Mouse (Mus musculus): ENCODE data around the gene Kndc1. TPM values are rescaled to one million over a fixed set of nuclear protein-coding genes. Genes with fewer than 3 reads are reported as not detected.

Kndc1 gene
- polyA plus RNA-seq, 1 experiment from 2014 or later: 1.2 TPM

GRCm38 (mm10) chr7:139940476-139941209 is 46.1 kb downstream of the Kndc1 start:
- H3K4me2 ChIP-seq (replicated peaks): no peak overlapping the region
- H3K9ac ChIP-seq (replicated peaks): no peak overlapping the region
- no peaks in the 10 kb centered on the region for H3K36me3 ChIP-seq
- no peak overlapping the region for H3K4me3 ChIP-seq
- WGBS: 64% methylated on average over 16 of the region's 16 CpGs
- 0 out of 2 replicates have a peak, but pooled peaks cover 14% of the 10 kb centered on the region for H3K4me1 ChIP-seq
- no peak for ATAC-seq (ENCODE audit: low FRiP score, low read depth)
- H3K27me3 ChIP-seq: peaks cover 71% of the 10 kb centered on the region
- no peaks in the 10 kb centered on the region for H3K9me3 ChIP-seq
- no peak overlapping the region for H3K27ac ChIP-seq (replicated peaks)

GRCm38 (mm10) chr7:139943674-139944281 is 49.3 kb downstream of the Kndc1 start, which contains the start of gene Utf1:
TSS of gene Utf1 (plus strand) at chr7:139943789.
- Histone ChIP-seq H3K36me3 (no peaks in the 10 kb centered on the region), H3K4me2 (replicated peaks) (peak within 1 kb of the TSS; percentile 48), H3K9ac (replicated peaks) (peak within 1 kb of the TSS; percentile 43; the same call in 1 of the 2 replicates), H3K27me3 (peaks cover 94% of the 10 kb centered on the region), H3K4me3 (peak within 1 kb of the TSS; percentile 35), H3K4me1 (0 out of 2 replicates have a peak, but pooled peaks cover 14% of the 10 kb centered on the region), H3K9me3 (no peaks in the 10 kb centered on the region), H3K27ac (replicated peaks) (no peak within 1 kb of the TSS)
- WGBS: under 1% methylated on average over 58 of the region's 59 CpGs
- peak; percentile 52; the same call in 1 of the 2 replicates for ATAC-seq (ENCODE audit: low FRiP score, low read depth)

GRCm38 (mm10) chr7:139944291-139945240 is 50.1 kb downstream of the Kndc1 start:
- H3K4me1 ChIP-seq: peaks cover 14% of the 10 kb centered on the region; the same call in 1 of the 2 replicates
- 3% methylated on average over 68 of the region's 68 CpGs for WGBS
- H3K27ac ChIP-seq (replicated peaks): no peak overlapping the region
- H3K4me3 ChIP-seq: peak overlapping the region; percentile 35
- peak overlapping the region; percentile 48 for H3K4me2 ChIP-seq (replicated peaks)
- H3K9ac ChIP-seq (replicated peaks): no peak overlapping the region
- peaks cover 97% of the 10 kb centered on the region for H3K27me3 ChIP-seq
- no peak for ATAC-seq (ENCODE audit: low FRiP score, low read depth)
- no peaks in the 10 kb centered on the region for H3K36me3 ChIP-seq
- H3K9me3 ChIP-seq: no peaks in the 10 kb centered on the region

- 10% methylated on average over 5 of the region's 5 CpGs for WGBS
- H3K4me2 ChIP-seq (replicated peaks): no peak overlapping the region
- peaks cover 24% of the 10 kb centered on the region for H3K4me1 ChIP-seq
- no peaks in the 10 kb centered on the region for H3K9me3 ChIP-seq
- H3K36me3 ChIP-seq: no peaks in the 10 kb centered on the region
- ATAC-seq (ENCODE audit: low FRiP score, low read depth): no peak
- H3K27ac ChIP-seq (replicated peaks): no peak overlapping the region
- H3K27me3 ChIP-seq: peaks cover 99% of the 10 kb centered on the region
- no peak overlapping the region for H3K9ac ChIP-seq (replicated peaks)
- no peak overlapping the region for H3K4me3 ChIP-seq
Measured at GRCm38 (mm10) chr7:139945516-139945915, 51.0 kb downstream of the Kndc1 start.

GRCm38 (mm10) chr7:139946032-139946431 is 51.5 kb downstream of the Kndc1 start:
- Histone ChIP-seq H3K4me2 (replicated peaks) (no peak overlapping the region), H3K27ac (replicated peaks) (no peak overlapping the region), H3K4me1 (peaks cover 29% of the 10 kb centered on the region), H3K27me3 (peaks cover 99% of the 10 kb centered on the region), H3K9ac (replicated peaks) (no peak overlapping the region), H3K4me3 (no peak overlapping the region), H3K36me3 (no peaks in the 10 kb centered on the region), H3K9me3 (no peaks in the 10 kb centered on the region)
- WGBS: 21% methylated on average over 5 of the region's 5 CpGs
- no peak for ATAC-seq (ENCODE audit: low FRiP score, low read depth)

- Histone ChIP-seq H3K27me3 (peaks cover 83% of the 10 kb centered on the region), H3K4me2 (replicated peaks) (peak overlapping the region; percentile 67), H3K36me3 (no peaks in the 10 kb centered on the region), H3K9me3 (no peaks in the 10 kb centered on the region), H3K9ac (replicated peaks) (no peak overlapping the region; the same call in 1 of the 2 replicates), H3K4me3 (peak overlapping the region; percentile 38), H3K27ac (replicated peaks) (no peak overlapping the region), H3K4me1 (peaks cover 20% of the 10 kb centered on the region)
- ATAC-seq (ENCODE audit: low FRiP score, low read depth): peak; percentile 69
- WGBS: under 1% methylated on average over 15 of the region's 15 CpGs
Measured at GRCm38 (mm10) chr7:139949893-139950282, 55.4 kb downstream of the Kndc1 start.

- Histone ChIP-seq H3K27ac (replicated peaks) (no peak overlapping the region), H3K4me1 (peaks cover 20% of the 10 kb centered on the region), H3K9me3 (no peaks in the 10 kb centered on the region), H3K36me3 (no peaks in the 10 kb centered on the region), H3K4me3 (peak overlapping the region; percentile 38), H3K27me3 (peaks cover 77% of the 10 kb centered on the region), H3K9ac (replicated peaks) (no peak overlapping the region; the same call in 1 of the 2 replicates), H3K4me2 (replicated peaks) (peak overlapping the region; percentile 67)
- under 1% methylated on average over 33 of the region's 33 CpGs for WGBS
- peak; percentile 67 for ATAC-seq (ENCODE audit: low FRiP score, low read depth)
Measured at GRCm38 (mm10) chr7:139950283-139950971, 55.9 kb downstream of the Kndc1 start.

- H3K9me3 ChIP-seq: no peaks in the 10 kb centered on the region
- H3K9ac ChIP-seq (replicated peaks): no peak overlapping the region
- H3K27ac ChIP-seq (replicated peaks): no peak overlapping the region
- H3K27me3 ChIP-seq: peaks cover 76% of the 10 kb centered on the region
- peaks cover 20% of the 10 kb centered on the region for H3K4me1 ChIP-seq
- 6% methylated on average over 16 of the region's 16 CpGs for WGBS
- ATAC-seq (ENCODE audit: low FRiP score, low read depth): no peak
- peak overlapping the region; percentile 67 for H3K4me2 ChIP-seq (replicated peaks)
- H3K36me3 ChIP-seq: no peaks in the 10 kb centered on the region
- H3K4me3 ChIP-seq: peak overlapping the region; percentile 38
Measured at GRCm38 (mm10) chr7:139951079-139951478, 56.6 kb downstream of the Kndc1 start.

GRCm38 (mm10) chr7:139951991-139952633 is 57.6 kb downstream of the Kndc1 start:
- no peak overlapping the region for H3K4me2 ChIP-seq (replicated peaks)
- H3K4me1 ChIP-seq: peaks cover 20% of the 10 kb centered on the region
- H3K27me3 ChIP-seq: peaks cover 75% of the 10 kb centered on the region
- no peak overlapping the region for H3K27ac ChIP-seq (replicated peaks)
- no peaks in the 10 kb centered on the region for H3K9me3 ChIP-seq
- WGBS: 37% methylated on average over 6 of the region's 6 CpGs
- H3K9ac ChIP-seq (replicated peaks): no peak overlapping the region
- H3K36me3 ChIP-seq: no peaks in the 10 kb centered on the region
- ATAC-seq (ENCODE audit: low FRiP score, low read depth): no peak
- no peak overlapping the region for H3K4me3 ChIP-seq

- Histone ChIP-seq H3K4me3 (no peak overlapping the region), H3K9ac (replicated peaks) (no peak overlapping the region), H3K27me3 (peaks cover 65% of the 10 kb centered on the region), H3K4me2 (replicated peaks) (no peak overlapping the region), H3K4me1 (peaks cover 11% of the 10 kb centered on the region; the same call in 1 of the 2 replicates), H3K27ac (replicated peaks) (no peak overlapping the region), H3K9me3 (no peaks in the 10 kb centered on the region), H3K36me3 (no peaks in the 10 kb centered on the region)
- WGBS: 79% methylated on average over 4 of the region's 4 CpGs
- no peak for ATAC-seq (ENCODE audit: low FRiP score, low read depth)
Measured at GRCm38 (mm10) chr7:139955505-139955904, 61.0 kb downstream of the Kndc1 start.

GRCm38 (mm10) chr7:139956658-139957057 is 62.2 kb downstream of the Kndc1 start:
- Histone ChIP-seq H3K4me2 (replicated peaks) (no peak overlapping the region), H3K4me1 (0 out of 2 replicates have a peak, but pooled peaks cover 4% of the 10 kb centered on the region), H3K27me3 (peaks cover 62% of the 10 kb centered on the region), H3K36me3 (no peaks in the 10 kb centered on the region), H3K9ac (replicated peaks) (no peak overlapping the region), H3K9me3 (no peaks in the 10 kb centered on the region), H3K27ac (replicated peaks) (no peak overlapping the region), H3K4me3 (no peak overlapping the region)
- 83% methylated on average over 3 of the region's 3 CpGs for WGBS
- no peak for ATAC-seq (ENCODE audit: low FRiP score, low read depth)

Measured in midbrain, embryonic 12.5 days (tissue).